Mouse (Mus musculus): ENCODE data around the gene Tarm1. TPM values are rescaled to one million over a fixed set of nuclear protein-coding genes. Genes with fewer than 3 reads are reported as not detected.

Gene Tarm1
- polyA plus RNA-seq, 1 experiment from 2014 or later: not detected

- no peaks in the 10 kb centered on the region for H3K4me1 ChIP-seq (replicated peaks; ENCODE audit: control insufficient read depth, insufficient read depth, low read length)
- no peaks in the 10 kb centered on the region for H3K27me3 ChIP-seq (ENCODE audit: control insufficient read depth, insufficient read depth, low read depth, low read length)
- no peak for ATAC-seq (ENCODE audit: low read depth)
- H3K36me3 ChIP-seq (ENCODE audit: control insufficient read depth, insufficient read depth, low read length): no peaks in the 10 kb centered on the region
- no peak overlapping the region for H3K4me3 ChIP-seq (ENCODE audit: low read length)
- H3K9ac ChIP-seq (ENCODE audit: low read length): no peak overlapping the region
- no peaks in the 10 kb centered on the region for H3K9me3 ChIP-seq (ENCODE audit: control insufficient read depth, low read length)
- H3K27ac ChIP-seq (ENCODE audit: low read length): no peak overlapping the region
- 82% methylated on average over 8 of the region's 8 CpGs for WGBS
- H3K4me2 ChIP-seq (ENCODE audit: low read depth, low read length): no peak overlapping the region
These were observed 42.2 kb downstream of the Tarm1 start for GRCm38 (mm10) chr7:3460261-3460660.

- H3K4me2 ChIP-seq (ENCODE audit: low read depth, low read length): no peak overlapping the region
- no peaks in the 10 kb centered on the region for H3K27me3 ChIP-seq (ENCODE audit: control insufficient read depth, insufficient read depth, low read depth, low read length)
- no peak overlapping the region for H3K27ac ChIP-seq (ENCODE audit: low read length)
- 70% methylated on average over 9 of the region's 9 CpGs for WGBS
- no peaks in the 10 kb centered on the region for H3K4me1 ChIP-seq (replicated peaks; ENCODE audit: control insufficient read depth, insufficient read depth, low read length)
- H3K36me3 ChIP-seq (ENCODE audit: control insufficient read depth, insufficient read depth, low read length): no peaks in the 10 kb centered on the region
- no peak overlapping the region for H3K4me3 ChIP-seq (ENCODE audit: low read length)
- ATAC-seq (ENCODE audit: low read depth): no peak
- no peaks in the 10 kb centered on the region for H3K9me3 ChIP-seq (ENCODE audit: control insufficient read depth, low read length)
- H3K9ac ChIP-seq (ENCODE audit: low read length): no peak overlapping the region
These were observed 44.6 kb downstream of the Tarm1 start for GRCm38 (mm10) chr7:3457841-3458217.

GRCm38 (mm10) chr7:3457111-3457840 is 45.1 kb downstream of the Tarm1 start:
- no peak for ATAC-seq (ENCODE audit: low read depth)
- no peaks in the 10 kb centered on the region for H3K36me3 ChIP-seq (ENCODE audit: control insufficient read depth, insufficient read depth, low read length)
- 93% methylated on average over 10 of the region's 10 CpGs for WGBS
- H3K27ac ChIP-seq (ENCODE audit: low read length): no peak overlapping the region
- H3K4me3 ChIP-seq (ENCODE audit: low read length): no peak overlapping the region
- H3K9ac ChIP-seq (ENCODE audit: low read length): no peak overlapping the region
- no peaks in the 10 kb centered on the region for H3K27me3 ChIP-seq (ENCODE audit: control insufficient read depth, insufficient read depth, low read depth, low read length)
- no peak overlapping the region for H3K4me2 ChIP-seq (ENCODE audit: low read depth, low read length)
- no peaks in the 10 kb centered on the region for H3K9me3 ChIP-seq (ENCODE audit: control insufficient read depth, low read length)
- no peaks in the 10 kb centered on the region for H3K4me1 ChIP-seq (replicated peaks; ENCODE audit: control insufficient read depth, insufficient read depth, low read length)

- no peak overlapping the region for H3K4me2 ChIP-seq (ENCODE audit: low read depth, low read length)
- no peak overlapping the region for H3K27ac ChIP-seq (ENCODE audit: low read length)
- no peak for ATAC-seq (ENCODE audit: low read depth)
- no peak overlapping the region for H3K4me3 ChIP-seq (ENCODE audit: low read length)
- H3K9me3 ChIP-seq (ENCODE audit: control insufficient read depth, low read length): no peaks in the 10 kb centered on the region
- WGBS: 49% methylated on average over 10 of the region's 11 CpGs
- H3K36me3 ChIP-seq (ENCODE audit: control insufficient read depth, insufficient read depth, low read length): no peaks in the 10 kb centered on the region
- no peaks in the 10 kb centered on the region for H3K27me3 ChIP-seq (ENCODE audit: control insufficient read depth, insufficient read depth, low read depth, low read length)
- H3K9ac ChIP-seq (ENCODE audit: low read length): no peak overlapping the region
- no peaks in the 10 kb centered on the region for H3K4me1 ChIP-seq (replicated peaks; ENCODE audit: control insufficient read depth, insufficient read depth, low read length)
These were observed 48.8 kb downstream of the Tarm1 start for GRCm38 (mm10) chr7:3453486-3454183.

GRCm38 (mm10) chr7:3452821-3453485 is 49.5 kb downstream of the Tarm1 start:
- Histone ChIP-seq H3K9me3 (ENCODE audit: control insufficient read depth, low read length) (no peaks in the 10 kb centered on the region), H3K27me3 (ENCODE audit: control insufficient read depth, insufficient read depth, low read depth, low read length) (no peaks in the 10 kb centered on the region), H3K9ac (ENCODE audit: low read length) (no peak overlapping the region), H3K4me3 (ENCODE audit: low read length) (no peak overlapping the region), H3K4me2 (ENCODE audit: low read depth, low read length) (no peak overlapping the region), H3K27ac (ENCODE audit: low read length) (no peak overlapping the region), H3K4me1 (replicated peaks; ENCODE audit: control insufficient read depth, insufficient read depth, low read length) (no peaks in the 10 kb centered on the region), H3K36me3 (ENCODE audit: control insufficient read depth, insufficient read depth, low read length) (no peaks in the 10 kb centered on the region)
- ATAC-seq (ENCODE audit: low read depth): no peak
- 37% methylated on average over 12 of the region's 12 CpGs for WGBS

GRCm38 (mm10) chr7:3451161-3451560 is 51.3 kb downstream of the Tarm1 start:
- Histone ChIP-seq H3K9ac (ENCODE audit: low read length) (no peak overlapping the region), H3K9me3 (ENCODE audit: control insufficient read depth, low read length) (no peaks in the 10 kb centered on the region), H3K27me3 (ENCODE audit: control insufficient read depth, insufficient read depth, low read depth, low read length) (no peaks in the 10 kb centered on the region), H3K4me1 (replicated peaks; ENCODE audit: control insufficient read depth, insufficient read depth, low read length) (no peaks in the 10 kb centered on the region), H3K27ac (ENCODE audit: low read length) (no peak overlapping the region), H3K36me3 (ENCODE audit: control insufficient read depth, insufficient read depth, low read length) (no peaks in the 10 kb centered on the region), H3K4me2 (ENCODE audit: low read depth, low read length) (no peak overlapping the region), H3K4me3 (ENCODE audit: low read length) (no peak overlapping the region)
- 12% methylated on average over 6 of the region's 6 CpGs for WGBS
- ATAC-seq (ENCODE audit: low read depth): no peak

- Histone ChIP-seq H3K9me3 (ENCODE audit: control insufficient read depth, low read length) (no peaks in the 10 kb centered on the region), H3K4me2 (ENCODE audit: low read depth, low read length) (no peak overlapping the region), H3K9ac (ENCODE audit: low read length) (no peak overlapping the region), H3K4me3 (ENCODE audit: low read length) (no peak overlapping the region), H3K4me1 (replicated peaks; ENCODE audit: control insufficient read depth, insufficient read depth, low read length) (no peaks in the 10 kb centered on the region), H3K27me3 (ENCODE audit: control insufficient read depth, insufficient read depth, low read depth, low read length) (no peaks in the 10 kb centered on the region), H3K36me3 (ENCODE audit: control insufficient read depth, insufficient read depth, low read length) (no peaks in the 10 kb centered on the region), H3K27ac (ENCODE audit: low read length) (no peak overlapping the region)
- ATAC-seq (ENCODE audit: low read depth): no peak
- 43% methylated on average over 5 of the region's 5 CpGs for WGBS
These were observed 51.8 kb downstream of the Tarm1 start for GRCm38 (mm10) chr7:3450671-3451070.

- no peaks in the 10 kb centered on the region for H3K4me1 ChIP-seq (replicated peaks; ENCODE audit: control insufficient read depth, insufficient read depth, low read length)
- ATAC-seq (ENCODE audit: low read depth): 0 out of 2 replicates have a peak, but pooled peaks have one; percentile 49
- no peak overlapping the region for H3K9ac ChIP-seq (ENCODE audit: low read length)
- H3K27ac ChIP-seq (ENCODE audit: low read length): no peak overlapping the region
- no peak overlapping the region for H3K4me3 ChIP-seq (ENCODE audit: low read length)
- no peaks in the 10 kb centered on the region for H3K27me3 ChIP-seq (ENCODE audit: control insufficient read depth, insufficient read depth, low read depth, low read length)
- no peaks in the 10 kb centered on the region for H3K9me3 ChIP-seq (ENCODE audit: control insufficient read depth, low read length)
- H3K36me3 ChIP-seq (ENCODE audit: control insufficient read depth, insufficient read depth, low read length): no peaks in the 10 kb centered on the region
- WGBS: 17% methylated on average over 15 of the region's 15 CpGs
- no peak overlapping the region for H3K4me2 ChIP-seq (ENCODE audit: low read depth, low read length)
These were observed 53.5 kb downstream of the Tarm1 start for GRCm38 (mm10) chr7:3448737-3449454.

GRCm38 (mm10) chr7:3447026-3447425 is 55.4 kb downstream of the Tarm1 start:
- no peak for ATAC-seq (ENCODE audit: low read depth)
- whole genome bisulfite sequencing: 72% methylated on average over 4 of the region's 4 CpGs
- Histone ChIP-seq H3K9me3 (ENCODE audit: control insufficient read depth, low read length) (no peaks in the 10 kb centered on the region), H3K4me3 (ENCODE audit: low read length) (no peak overlapping the region), H3K9ac (ENCODE audit: low read length) (no peak overlapping the region), H3K36me3 (ENCODE audit: control insufficient read depth, insufficient read depth, low read length) (no peaks in the 10 kb centered on the region), H3K27ac (ENCODE audit: low read length) (no peak overlapping the region), H3K4me2 (ENCODE audit: low read depth, low read length) (no peak overlapping the region), H3K27me3 (ENCODE audit: control insufficient read depth, insufficient read depth, low read depth, low read length) (no peaks in the 10 kb centered on the region), H3K4me1 (replicated peaks; ENCODE audit: control insufficient read depth, insufficient read depth, low read length) (no peaks in the 10 kb centered on the region)
